Mouse (Mus musculus) midbrain, postnatal 0 days (tissue): ENCODE data around the gene Plekhg1. TPM values are rescaled to one million over a fixed set of nuclear protein-coding genes. Genes with fewer than 3 reads are reported as not detected.

Experiments
- ATAC-seq: fragments of 200-750 bp; cut with Nextera tagmentation; 2 replicates; pipeline ENCODE4 v1.8.0; 2017; ENCODE audit warnings: moderate number of reproducible peaks, mild to moderate bottlenecking, moderate TSS enrichment, moderate library complexity; ENCODE audit not compliant: low FRiP score
- DNase-seq: peaks from one replicate; pipeline ENCODE4 v3.0.0-alpha.2; 2015; ENCODE audit warnings: low spot score
- H3K27ac ChIP-seq: fragments of 300-500 bp; sonication (generic); 2 replicates; pipeline ENCODE4 v1.5.1; 2014; ENCODE audit warnings: low read depth, mild to moderate bottlenecking, low read length, mixed read lengths
- H3K27me3 ChIP-seq: fragments of 300-500 bp; sonication (generic); 2 replicates; pipeline ENCODE4 v1.6.1; 2014; ENCODE audit warnings: low read length, control low read depth, mixed read lengths; ENCODE audit not compliant: insufficient read depth
- H3K36me3 ChIP-seq: fragments of 300-500 bp; sonication (generic); 2 replicates; pipeline ENCODE4 v1.6.1; 2014; ENCODE audit warnings: low read length, control low read depth, mixed read lengths; ENCODE audit not compliant: insufficient read depth
- H3K4me1 ChIP-seq: fragments of 300-500 bp; sonication (generic); 2 replicates; pipeline ENCODE4 v1.6.1; 2014; ENCODE audit warnings: mild to moderate bottlenecking, control low read depth, antibody characterized with exemption, low read length, mixed read lengths; ENCODE audit not compliant: insufficient read depth
- H3K4me2 ChIP-seq: fragments of 300-500 bp; sonication (generic); 2 replicates; pipeline ENCODE4 v1.6.1; 2014; ENCODE audit warnings: low read depth, mild to moderate bottlenecking, low read length, mixed read lengths; ENCODE audit not compliant: poor library complexity, severe bottlenecking
- H3K4me3 ChIP-seq: fragments of 300-500 bp; sonication (generic); 2 replicates; pipeline ENCODE4 v1.5.1; 2014; ENCODE audit warnings: low read depth, mild to moderate bottlenecking, low read length, moderate library complexity
- H3K9ac ChIP-seq: fragments of 300-500 bp; sonication (generic); replicated peaks from 2 replicates; pipeline ENCODE4 v1.6.1; 2014; ENCODE audit warnings: mild to moderate bottlenecking, low read length, moderate library complexity, mixed read lengths; ENCODE audit not compliant: poor library complexity, severe bottlenecking
- H3K9me3 ChIP-seq: fragments of 300-500 bp; sonication (generic); 2 replicates; pipeline ENCODE4 v1.6.1; 2016; ENCODE audit warnings: low read length, control low read depth
- CTCF ChIP-seq: IDR thresholded peaks from 2 replicates; pipeline ENCODE4 v1.5.1; 2016; ENCODE audit warnings: antibody characterized with exemption, mild to moderate bottlenecking
- WGBS: fragments of 180-500 bp; shearing (Covaris S2); extraction: QIAGEN DNeasy Blood & Tissue Kit; methylation state at CpG from one replicate; pipeline ENCODE4 v1.1.7; 2014; 5-methylcytosine and 5-hydroxymethylcytosine counted together
- polyA plus RNA-seq: library from polyadenylated mRNA; unstranded; fragments of >200 nt; fragmentation: Nextera tagmentation; extraction: Ambion mirVana; gene quantifications from 2 replicates; pipeline ENCODE4 v1.2.1, GENCODE M21; 2015
- total RNA-seq: library from RNA; depleted of rRNA; stranded (reverse); fragments of >200 nt; gene quantifications from 2 replicates; pipeline ENCODE4 v1.2.3, GENCODE M21; 2014

The Plekhg1 gene
- total and polyA plus RNA-seq, 2 experiments from 2014 or later: 5.7 to 17.1 TPM

DNA sequence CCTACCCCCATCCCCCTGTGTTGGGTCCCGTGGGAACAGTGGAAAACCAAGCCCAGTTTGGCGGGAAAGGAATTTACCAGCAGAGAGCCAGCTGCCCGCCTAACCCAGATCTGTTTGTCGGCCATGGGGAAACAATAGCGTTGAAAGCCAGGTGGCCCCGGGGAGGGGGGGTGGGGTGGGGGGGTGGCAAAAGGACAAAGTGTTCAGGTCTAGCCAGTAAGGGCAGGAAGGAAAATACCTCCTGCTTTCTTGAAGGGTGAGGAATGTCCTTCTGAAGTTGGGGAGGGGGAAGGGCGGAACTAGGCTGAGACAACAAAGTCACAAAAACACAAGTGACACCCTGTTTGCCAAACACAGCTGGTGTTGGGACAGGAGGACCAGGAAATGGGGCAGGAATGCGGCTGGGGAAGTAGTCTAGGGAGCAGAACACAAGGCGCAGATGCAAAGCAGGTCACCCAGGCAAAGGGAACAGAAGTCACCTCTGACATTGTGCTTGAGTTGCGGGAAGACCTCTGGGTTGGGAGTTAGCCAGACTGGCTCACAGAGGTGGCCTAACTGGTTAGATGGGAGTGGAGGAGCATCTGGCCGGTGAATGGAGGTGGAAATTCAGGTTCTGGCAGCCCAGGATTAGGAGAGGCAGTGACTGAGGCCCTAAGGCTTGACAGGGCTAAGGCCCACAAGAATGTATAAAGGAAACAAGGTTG, 201.0 kb downstream of the Plekhg1 start:
- H3K4me1 ChIP-seq: no peaks in the 10 kb centered on the region
- no peak overlapping the region for H3K27ac ChIP-seq
- 40% methylated on average over 11 of the region's 11 CpGs for WGBS
- TF ChIP-seq CTCF: no peak
- no peak overlapping the region for H3K4me3 ChIP-seq
- no peak overlapping the region for H3K9ac ChIP-seq
- DNase-seq: no peak
- H3K9me3 ChIP-seq: no peaks in the 10 kb centered on the region
- no peaks in the 10 kb centered on the region for H3K27me3 ChIP-seq
- no peak overlapping the region for H3K4me2 ChIP-seq
- 0 out of 2 replicates have a peak, but pooled peaks cover 2% of the 10 kb centered on the region for H3K36me3 ChIP-seq
- no peak for ATAC-seq

DNA sequence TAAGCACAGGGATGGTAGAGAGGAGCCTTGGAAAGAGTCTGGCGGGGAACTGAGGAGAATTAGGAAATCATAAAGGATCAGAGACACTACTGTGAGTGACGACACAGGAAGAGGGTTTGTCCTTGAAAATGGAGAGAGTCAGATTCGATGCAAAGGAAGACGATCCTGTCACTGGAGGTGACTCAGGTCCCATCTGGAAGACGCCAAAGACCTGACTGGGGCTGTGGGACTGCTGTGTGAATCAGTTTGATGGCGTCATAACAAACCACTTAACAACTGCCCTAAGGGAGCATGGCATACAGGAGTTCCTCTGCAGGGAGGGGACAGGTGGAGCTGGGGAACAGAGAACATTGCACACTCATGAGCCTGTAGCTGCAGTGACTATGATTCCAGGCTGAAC, 202.1 kb downstream of the Plekhg1 start:
- no peak for TF ChIP-seq CTCF
- no peak for ATAC-seq

DNA sequence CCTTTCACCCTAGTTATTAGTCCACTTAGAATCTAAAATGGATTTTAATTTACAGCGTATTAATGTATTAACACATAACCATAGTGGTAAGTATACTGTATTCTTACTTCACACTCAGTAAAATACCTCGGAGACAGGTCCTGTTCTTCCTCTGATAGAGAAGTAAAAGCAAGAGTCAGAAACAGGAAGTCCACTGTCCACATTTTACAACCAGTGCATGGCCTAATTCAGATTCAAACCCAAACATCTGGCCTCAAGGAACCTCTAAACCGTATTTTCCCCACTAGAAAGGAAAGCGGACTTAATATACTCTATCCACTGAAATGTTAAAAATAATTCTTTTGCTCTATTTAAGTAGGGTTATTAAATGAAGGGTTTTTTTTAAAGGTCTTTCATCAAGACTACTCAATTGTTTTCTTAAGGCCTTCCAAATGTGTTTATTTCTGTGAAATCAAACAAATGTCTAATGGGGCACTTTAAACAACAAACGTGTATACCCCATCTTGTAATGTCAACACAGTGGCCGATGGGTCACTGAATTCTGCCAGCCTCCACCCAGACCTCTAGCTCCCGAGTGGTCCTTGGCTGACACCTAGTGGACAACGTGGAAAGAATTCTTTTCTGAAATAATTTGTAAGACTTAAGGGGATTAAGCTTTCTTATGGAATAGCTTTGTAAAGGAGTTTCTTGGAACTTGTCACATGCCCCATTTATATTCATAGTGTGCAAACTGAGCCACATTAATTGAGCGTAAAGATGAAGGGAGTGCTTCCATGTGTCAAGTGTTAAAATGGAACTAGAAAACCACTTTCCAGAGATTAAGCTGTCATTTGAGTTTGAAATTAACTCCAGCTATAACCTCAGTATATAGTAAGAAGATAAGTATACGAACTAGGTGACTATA, 203.6 kb downstream of the Plekhg1 start:
- DNase-seq (peak; percentile 83), ATAC-seq (peak; percentile 72)
- no peak overlapping the region for H3K9ac ChIP-seq
- H3K9me3 ChIP-seq: no peaks in the 10 kb centered on the region
- 0 out of 2 replicates have a peak, but pooled peaks cover 2% of the 10 kb centered on the region for H3K36me3 ChIP-seq
- no peaks in the 10 kb centered on the region for H3K27me3 ChIP-seq
- WGBS: 24% methylated on average over 10 of the region's 10 CpGs
- no peak overlapping the region for H3K27ac ChIP-seq
- no peaks in the 10 kb centered on the region for H3K4me1 ChIP-seq
- TF ChIP-seq CTCF: peak; percentile 96
- no peak overlapping the region for H3K4me2 ChIP-seq
- H3K4me3 ChIP-seq: no peak overlapping the region

More for the DNA sequence above, 202.1 kb downstream of the Plekhg1 start:
- Histone ChIP-seq H3K4me3 (no peak overlapping the region), H3K27me3 (no peaks in the 10 kb centered on the region), H3K9ac (no peak overlapping the region), H3K9me3 (no peaks in the 10 kb centered on the region), H3K4me1 (no peaks in the 10 kb centered on the region), H3K27ac (no peak overlapping the region), H3K36me3 (0 out of 2 replicates have a peak, but pooled peaks cover 2% of the 10 kb centered on the region), H3K4me2 (no peak overlapping the region)
- no peak for DNase-seq
- 79% methylated on average over 6 of the region's 6 CpGs for WGBS

GRCm38 (mm10) chr10:3946871-3947270, 206.7 kb downstream of the Plekhg1 start:
- H3K4me2 ChIP-seq: no peak overlapping the region
- ATAC-seq: no peak
- no peak for DNase-seq
- no peaks in the 10 kb centered on the region for H3K4me1 ChIP-seq
- H3K27ac ChIP-seq: no peak overlapping the region
- 92% methylated on average over 17 of the region's 17 CpGs for WGBS
- no peaks in the 10 kb centered on the region for H3K27me3 ChIP-seq
- H3K9ac ChIP-seq: no peak overlapping the region
- TF ChIP-seq CTCF: no peak
- H3K4me3 ChIP-seq: no peak overlapping the region
- H3K9me3 ChIP-seq: no peaks in the 10 kb centered on the region
- H3K36me3 ChIP-seq: no peaks in the 10 kb centered on the region

DNA sequence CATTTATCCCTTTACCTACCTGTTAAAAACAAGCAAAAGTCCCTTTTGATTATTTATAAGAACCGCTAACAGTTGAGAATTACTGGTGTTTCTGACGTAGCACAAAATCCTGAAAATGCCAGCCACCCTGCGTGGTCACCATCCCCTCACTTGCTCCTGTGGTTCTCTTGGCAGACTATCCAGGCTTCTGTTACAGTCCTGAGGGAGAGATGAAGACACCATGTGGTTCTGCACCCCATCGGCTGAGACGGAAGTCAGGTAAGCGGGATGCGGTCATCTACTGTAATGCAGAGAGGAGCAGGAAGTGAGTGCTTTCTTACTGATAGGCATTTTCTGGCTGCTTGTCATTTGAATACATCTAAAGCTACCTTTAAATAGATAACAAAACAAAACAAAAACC, 207.2 kb downstream of the Plekhg1 start:
- WGBS: 96% methylated on average over 7 of the region's 7 CpGs
- TF ChIP-seq CTCF: no peak
- no peaks in the 10 kb centered on the region for H3K9me3 ChIP-seq

DNA sequence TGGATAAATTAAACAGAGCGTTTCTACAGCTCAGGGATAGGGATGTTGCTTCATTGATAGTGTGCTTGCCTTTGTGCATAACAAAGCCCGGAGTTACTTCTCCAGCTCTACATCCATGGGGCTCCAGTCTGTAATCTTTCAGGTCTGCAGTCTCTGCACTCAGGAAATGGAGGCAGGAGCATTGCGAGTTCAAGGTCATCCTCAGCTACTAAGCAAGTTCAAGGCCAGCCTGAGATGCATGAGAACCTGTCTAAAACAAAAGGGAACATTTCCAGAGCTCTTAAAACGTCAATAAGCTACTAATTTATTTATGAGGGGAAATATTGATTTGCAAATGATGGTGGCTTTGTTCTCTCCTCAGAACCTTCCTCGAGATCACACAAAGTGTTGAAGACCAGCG, 209.1 kb downstream of the Plekhg1 start:
- Histone ChIP-seq H3K9me3 (no peaks in the 10 kb centered on the region), H3K4me3 (no peak overlapping the region), H3K4me2 (no peak overlapping the region), H3K27me3 (no peaks in the 10 kb centered on the region), H3K27ac (no peak overlapping the region), H3K36me3 (no peaks in the 10 kb centered on the region), H3K4me1 (no peaks in the 10 kb centered on the region), H3K9ac (no peak overlapping the region)
- TF ChIP-seq CTCF: no peak
- WGBS: 93% methylated on average over 6 of the region's 6 CpGs
- ATAC-seq (no peak), DNase-seq (no peak)

More for the DNA sequence above, 207.2 kb downstream of the Plekhg1 start:
- no peak overlapping the region for H3K27ac ChIP-seq
- no peak overlapping the region for H3K4me3 ChIP-seq
- no peaks in the 10 kb centered on the region for H3K27me3 ChIP-seq
- ATAC-seq (no peak), DNase-seq (no peak)
- no peak overlapping the region for H3K9ac ChIP-seq
- H3K4me2 ChIP-seq: no peak overlapping the region
- H3K4me1 ChIP-seq: no peaks in the 10 kb centered on the region
- no peaks in the 10 kb centered on the region for H3K36me3 ChIP-seq
